Mouse (Mus musculus): ENCODE measurements at regions not wholly inside any gene's neighbourhood (a gene's known extent, or its start where the extent isn't known, plus 50 kb on each side); places are given as distances from the start of the nearest gene placed in this dataset.

DNA sequence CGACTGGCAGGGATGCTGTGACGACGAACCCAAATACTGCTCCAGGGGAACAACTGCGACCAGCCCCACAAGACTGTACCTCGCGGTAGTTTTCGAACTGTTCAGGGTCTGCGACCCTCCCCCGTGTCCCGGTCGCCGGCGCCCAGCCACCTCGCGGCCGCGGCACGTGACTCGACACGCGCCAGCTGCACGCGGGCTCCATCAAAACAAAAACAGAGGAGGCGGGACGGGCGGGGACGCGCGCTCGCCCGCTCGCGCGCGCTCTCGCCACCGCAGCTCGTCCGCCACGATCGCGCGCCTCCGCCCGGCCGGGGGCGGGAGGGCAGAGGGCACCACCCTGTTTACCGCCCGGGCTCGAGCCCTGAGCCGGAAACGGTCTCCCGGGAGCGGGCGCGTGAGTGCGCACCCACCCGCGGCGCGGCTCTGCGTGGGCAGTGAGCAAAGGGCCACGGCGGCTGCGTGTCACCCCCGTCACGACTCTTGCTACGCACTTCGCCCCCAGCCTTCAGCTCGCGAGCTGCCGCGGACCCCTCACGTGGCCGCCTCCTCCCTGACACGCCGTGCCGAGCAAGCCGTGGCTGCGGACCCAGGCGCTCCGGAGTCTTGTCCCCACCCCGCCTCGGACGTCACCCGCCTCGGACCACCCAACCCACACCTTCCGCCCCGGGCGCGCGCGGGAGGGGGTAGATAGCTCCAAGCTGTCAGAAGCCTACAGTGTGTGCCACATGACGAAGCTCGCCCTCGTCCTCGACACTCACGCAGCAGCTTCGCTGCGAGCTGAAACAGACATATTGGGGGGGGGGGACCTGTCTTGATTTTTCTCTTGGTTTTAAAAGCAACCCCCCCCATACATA lies 182.1 kb upstream of the Mkln1 start:
- no peak for DNase-seq (ENCODE audit: low read depth, low spot score)

DNA sequence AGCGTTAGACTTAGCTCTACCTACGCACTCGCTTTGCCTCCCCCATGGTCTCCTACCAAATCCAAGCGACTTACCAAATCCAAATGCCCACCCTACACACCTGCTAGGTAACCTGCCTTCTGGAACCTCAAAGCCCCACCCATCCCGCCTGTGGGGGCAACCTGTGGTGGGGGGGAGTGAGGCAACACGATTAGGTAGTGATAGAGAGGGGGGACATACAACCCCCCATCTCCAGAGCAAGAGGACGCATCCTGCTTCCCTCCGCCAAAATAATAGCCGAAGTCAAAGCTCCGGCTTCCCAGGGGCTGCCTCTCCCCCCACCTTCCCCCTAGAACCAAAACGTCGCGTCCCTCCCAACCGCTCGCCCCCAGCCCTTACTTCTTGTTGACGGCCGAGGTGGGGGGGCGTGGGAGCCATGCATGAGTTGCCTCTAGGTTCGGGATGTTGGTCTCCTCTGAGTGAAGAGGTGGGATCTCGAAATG lies 181.4 kb upstream of the Mkln1 start:
- no peak for DNase-seq (ENCODE audit: low read depth, low spot score)

DNA sequence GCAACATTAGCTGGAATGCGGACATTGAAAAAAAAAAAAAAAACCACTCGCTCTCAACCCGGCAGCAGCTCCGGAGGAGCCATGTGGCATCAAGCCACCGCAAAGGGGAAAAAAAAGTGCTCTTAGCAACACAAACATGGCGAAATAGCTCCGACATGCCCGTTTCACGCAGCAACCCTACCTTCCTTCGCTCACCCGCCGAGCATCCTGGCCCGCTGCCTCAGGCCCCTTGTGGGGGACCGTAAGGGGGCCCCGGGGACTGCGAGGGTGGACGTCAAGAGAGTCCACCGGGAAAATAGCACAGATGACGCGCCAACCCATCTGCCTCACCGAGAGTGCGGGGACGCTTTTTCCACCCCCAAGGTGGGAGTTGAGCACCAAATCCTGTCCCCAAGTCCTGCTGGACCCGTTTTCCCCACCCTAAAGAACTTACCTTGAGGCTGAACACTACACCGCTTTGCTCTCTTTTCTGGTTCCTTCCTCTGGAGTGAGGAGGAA lies 180.8 kb upstream of the Mkln1 start:
- no peak for DNase-seq (ENCODE audit: low read depth, low spot score)

DNA sequence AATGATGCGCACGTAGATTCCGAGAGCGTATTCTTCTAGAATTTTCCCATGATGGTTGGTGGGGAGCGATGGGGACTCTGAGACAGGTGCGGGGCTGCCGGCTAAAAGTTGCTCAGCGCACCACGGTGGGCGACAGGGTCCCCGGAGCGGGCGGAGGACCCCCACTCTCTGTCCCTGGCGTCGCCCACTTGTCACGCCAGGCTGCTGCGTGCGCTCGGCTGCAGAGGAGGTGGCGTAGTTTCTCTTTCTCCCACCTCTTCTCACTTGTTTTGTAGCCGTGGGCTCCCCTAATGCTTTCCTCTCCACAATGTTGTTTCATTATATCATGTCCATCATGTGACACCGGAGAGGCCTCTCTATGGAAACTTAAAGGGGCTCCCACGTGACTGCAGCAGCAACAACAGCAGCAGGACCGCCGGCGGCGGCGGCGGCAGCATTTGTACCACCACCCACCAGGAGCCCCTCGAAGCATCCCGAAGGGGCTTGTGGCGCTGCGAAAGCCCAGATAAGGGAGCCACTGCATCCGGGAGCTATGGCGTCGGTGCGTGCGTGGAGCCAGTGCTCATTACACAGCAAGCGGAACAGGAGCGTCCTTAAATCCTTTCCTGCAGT lies 180.3 kb upstream of the Mkln1 start:
- no peak for DNase-seq (ENCODE audit: low read depth, low spot score)

DNA sequence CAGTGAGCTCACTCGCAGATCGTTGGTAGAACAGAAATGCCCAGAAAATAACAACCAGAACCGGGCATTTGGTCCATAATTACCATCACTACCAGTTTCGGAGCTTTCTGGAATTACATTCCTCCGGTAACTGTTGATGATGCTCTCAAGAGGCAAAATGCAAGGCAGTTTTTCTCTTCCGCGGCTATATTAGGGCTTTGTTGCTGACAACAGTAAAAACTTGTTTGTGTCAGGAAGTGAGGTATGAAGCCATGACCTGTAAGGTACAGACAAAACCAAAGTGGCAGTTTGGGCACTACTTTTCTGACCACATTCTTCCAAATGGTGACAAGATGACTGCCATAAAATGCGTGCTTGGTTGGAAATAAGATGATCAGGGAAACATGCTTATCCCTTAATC lies 179.7 kb upstream of the Mkln1 start:
- no peak for DNase-seq (ENCODE audit: low read depth, low spot score)

DNA sequence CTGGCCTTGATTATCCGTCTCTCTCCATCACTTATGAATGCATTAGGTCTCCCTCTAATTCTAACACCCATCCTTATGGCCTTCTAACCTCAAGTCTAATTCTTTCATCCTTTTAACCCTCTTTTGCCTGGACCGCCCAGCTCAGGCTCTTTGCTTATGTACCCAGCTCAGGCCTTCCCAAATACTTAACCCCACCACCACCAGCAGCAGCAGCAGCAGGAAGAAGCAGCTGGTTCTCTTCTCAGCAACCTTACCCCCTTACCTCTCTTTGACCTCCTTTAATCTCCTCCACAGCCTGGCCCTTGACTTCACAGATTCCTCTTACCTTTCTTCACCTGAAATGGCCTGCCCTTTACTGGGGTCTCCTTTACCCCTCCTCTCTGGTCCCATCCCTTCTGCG lies 178.8 kb upstream of the Mkln1 start:
- DNase-seq (ENCODE audit: low read depth, low spot score) = no peak

DNA sequence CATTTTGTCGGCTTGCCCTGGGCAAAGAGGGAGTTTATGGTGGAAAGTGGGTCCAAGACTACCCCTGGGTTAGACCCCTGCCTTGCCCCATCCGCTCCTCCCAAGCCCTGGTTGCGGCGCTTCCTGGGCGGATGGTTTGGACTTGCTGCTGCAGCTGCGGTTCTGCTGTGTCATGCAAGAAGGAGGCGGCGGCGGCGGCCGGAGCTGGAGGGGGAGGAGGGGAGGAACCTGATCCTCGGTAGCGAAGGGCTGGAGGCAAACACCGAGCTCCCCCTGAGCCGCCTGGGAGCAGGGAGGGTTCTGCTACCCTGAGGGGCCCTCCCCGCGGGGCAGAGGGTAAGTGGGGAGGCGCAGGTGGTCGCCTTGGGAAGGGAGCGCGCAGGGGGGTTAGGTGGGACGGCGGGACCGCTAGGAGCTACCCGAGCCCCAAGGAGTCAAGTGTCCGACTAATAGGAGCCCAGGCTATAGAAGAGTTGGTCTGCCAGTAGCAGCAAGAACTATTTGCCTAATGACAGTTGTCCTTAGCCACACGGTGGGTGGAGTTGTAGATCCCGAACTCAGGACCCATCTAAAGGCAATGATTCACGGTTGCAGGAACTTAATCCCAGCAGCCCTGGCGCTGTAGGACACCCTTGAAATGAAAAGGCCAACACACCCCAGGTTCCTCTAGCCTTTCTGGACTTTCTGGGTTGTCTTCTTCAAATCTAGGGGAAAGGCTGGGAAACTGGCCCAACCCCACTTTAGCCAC lies 178.2 kb upstream of the Mkln1 start:
- no peak for DNase-seq (ENCODE audit: low read depth, low spot score)

DNA sequence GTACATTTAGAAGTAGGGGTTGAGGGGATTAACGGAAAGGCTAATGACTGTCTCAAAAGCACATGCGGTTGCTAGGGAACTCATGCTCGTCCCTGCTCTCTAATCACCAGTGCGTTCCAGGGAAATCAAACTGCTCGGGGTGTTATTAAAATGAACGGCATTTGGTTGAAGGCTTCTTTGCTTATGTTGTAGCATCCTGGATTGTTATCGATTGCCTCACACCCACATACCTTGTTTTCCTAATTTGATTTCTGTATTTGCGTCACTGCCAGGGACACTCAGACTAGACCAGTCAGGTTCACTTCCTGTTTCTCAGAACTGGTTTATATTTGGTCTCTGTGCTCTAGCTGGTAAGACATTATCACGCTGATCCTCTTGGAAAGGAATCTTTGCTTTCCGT lies 177.0 kb upstream of the Mkln1 start:
- DNase-seq (ENCODE audit: low read depth, low spot score) = no peak

DNA sequence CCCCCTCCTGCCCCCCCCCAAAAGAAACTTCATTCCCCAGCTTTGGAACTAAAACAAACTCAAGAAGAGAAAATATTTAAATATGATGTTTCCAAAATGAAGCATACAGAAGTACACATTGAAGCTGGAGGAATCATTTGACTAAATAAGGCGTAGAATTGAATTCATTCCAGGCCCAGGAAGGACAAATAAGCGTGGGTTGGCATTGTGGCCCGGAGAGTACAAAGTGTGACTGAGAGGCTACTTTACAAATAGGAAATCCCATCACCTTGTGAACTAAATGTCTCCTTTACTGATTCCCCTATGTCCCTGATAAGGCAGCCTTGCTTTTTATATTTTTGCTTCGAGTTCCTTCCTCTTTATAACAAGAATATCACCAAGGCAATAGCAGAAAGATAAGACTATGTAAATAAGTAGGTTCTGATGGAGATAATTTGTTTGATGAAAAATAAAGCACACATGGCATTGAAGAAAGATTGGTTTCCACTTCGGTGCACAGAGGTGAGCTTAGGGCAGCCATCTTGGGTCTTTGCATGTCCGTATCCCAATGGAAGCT lies 176.4 kb upstream of the Mkln1 start:
- DNase-seq (ENCODE audit: low read depth, low spot score) = no peak

DNA sequence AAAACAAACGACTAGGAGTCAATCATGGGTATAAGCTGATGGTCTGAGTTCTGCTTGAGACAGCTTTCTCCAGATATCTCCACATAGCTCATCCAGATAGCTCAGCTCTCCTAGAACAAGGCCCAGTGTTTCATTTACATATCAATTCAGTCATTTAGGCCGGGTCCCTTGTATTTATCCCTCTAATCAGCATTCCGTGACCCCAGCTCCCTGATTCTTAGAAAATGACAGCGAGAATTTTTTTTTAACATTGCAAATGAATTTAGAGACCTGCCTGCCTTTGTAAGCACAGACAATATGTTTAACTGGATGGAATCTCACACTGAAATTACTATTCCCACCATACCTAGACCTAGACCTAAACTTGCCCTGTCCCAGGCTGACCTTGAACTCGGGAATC lies 171.1 kb upstream of the Mkln1 start:
- no peak for DNase-seq (ENCODE audit: low read depth, low spot score)

DNA sequence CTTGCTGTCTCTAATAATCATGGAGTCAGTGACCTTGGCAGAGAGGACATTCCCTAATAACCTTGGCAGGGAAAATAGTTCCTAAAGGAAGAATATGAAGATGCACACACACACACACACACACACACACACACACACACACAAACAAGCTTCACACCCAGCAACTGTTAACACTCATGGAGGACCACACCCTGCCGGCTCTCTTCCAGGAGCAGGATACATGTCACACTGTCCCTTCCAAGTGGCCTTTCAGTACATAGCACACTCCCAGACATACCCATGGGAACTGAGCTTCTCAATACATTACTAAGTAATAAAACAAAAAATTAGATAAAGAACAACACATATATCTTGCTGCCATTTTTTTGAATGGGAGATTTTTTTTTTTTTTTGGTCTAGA lies 170.5 kb upstream of the Mkln1 start:
- no peak for DNase-seq (ENCODE audit: low read depth, low spot score)

DNA sequence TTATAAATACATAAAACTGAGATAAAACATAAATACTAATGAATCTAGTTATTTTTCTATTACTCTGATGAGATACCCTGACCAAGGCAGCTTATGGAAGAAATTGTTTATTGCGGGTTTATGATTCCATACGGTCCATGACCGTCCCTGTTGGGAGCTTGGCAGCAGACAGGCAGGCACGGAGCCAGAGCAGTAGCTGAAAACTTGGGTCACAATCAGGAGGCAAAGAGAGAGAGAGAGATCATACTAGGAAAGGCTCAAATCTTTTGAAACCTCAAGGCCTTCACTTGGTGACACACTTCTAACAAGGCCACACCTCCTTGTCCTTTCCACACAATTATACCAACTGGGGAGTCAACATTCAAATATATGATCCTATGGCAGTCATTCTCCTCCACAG lies 166.7 kb upstream of the Mkln1 start:
- no peak for DNase-seq (ENCODE audit: low read depth, low spot score)

DNA sequence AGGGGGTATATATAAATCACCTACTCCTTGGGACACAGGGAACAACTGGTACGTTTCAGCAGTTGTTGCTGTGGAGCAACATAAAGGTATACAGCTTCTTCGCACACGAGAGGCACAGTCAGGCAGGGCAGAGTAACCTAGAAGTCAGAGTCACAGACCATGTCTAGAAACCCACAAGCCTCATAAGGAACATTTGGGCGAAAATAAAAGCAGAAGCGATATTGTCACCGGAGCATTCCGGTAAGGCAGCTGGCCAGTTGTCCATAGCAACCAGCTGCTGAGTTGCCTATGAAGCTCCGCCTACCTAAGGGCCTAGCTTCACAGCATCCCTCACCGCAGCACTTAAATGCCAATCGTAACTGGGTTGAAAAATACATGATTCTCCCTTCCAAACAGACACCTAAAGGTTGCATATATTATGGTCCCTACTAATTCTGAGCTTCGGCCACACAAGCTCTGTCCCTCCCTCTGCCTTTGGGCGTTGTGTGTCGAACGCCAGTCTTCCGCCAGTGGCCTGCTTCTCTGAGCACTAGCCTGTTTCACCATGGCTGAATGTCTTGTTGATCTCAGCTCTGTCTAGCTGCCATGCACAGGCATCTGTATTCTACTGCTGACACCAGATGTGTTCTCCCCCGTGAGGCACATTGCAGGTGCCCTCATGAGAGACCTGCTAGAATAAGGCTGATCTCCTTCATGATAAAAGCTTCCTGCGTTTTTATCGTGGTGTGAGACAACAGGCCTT lies 165.1 kb upstream of the Mkln1 start:
- no peak for DNase-seq (ENCODE audit: low read depth, low spot score)

DNA sequence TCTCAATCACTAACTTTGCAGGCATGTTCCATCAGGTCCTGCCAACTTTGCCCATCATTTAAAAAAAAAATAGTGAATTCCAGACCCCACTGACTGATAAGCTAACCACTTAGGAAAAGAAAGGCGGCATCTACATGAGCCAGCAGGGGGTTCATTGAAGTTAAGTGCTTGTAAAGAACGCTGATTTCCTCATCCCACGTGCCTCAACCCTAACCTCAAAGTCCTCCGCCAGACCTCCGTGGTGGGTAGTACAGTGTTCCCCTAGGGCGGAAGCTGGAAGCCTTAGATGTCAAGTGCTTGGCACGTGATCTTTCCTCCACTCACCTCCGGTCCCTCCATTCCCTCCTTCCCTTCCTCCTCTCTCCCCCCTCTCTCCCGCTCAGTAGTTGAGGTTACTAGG lies 158.5 kb upstream of the Mkln1 start:
- DNase-seq (ENCODE audit: low read depth, low spot score) = no peak

DNA sequence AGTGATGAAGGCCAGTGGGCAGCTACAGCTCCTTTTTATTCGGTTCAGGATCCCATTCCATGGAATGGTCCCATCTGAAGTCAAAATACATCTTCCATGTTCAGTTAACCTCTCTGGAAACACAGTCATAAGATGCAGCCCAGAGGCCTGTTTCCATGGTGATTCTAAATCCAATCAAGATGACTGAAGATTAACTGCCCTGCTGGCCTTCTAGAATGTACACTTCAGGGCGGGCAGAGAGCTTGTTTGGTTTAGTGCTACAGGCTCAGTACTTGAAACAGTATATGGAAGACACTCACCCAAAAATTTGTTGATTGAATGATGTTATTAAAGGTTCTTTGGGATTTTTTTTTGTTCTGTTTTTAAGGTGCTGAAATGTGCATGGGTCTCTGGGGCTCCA lies 148.0 kb upstream of the Mkln1 start:
- no peak for DNase-seq (ENCODE audit: low read depth, low spot score)

DNA sequence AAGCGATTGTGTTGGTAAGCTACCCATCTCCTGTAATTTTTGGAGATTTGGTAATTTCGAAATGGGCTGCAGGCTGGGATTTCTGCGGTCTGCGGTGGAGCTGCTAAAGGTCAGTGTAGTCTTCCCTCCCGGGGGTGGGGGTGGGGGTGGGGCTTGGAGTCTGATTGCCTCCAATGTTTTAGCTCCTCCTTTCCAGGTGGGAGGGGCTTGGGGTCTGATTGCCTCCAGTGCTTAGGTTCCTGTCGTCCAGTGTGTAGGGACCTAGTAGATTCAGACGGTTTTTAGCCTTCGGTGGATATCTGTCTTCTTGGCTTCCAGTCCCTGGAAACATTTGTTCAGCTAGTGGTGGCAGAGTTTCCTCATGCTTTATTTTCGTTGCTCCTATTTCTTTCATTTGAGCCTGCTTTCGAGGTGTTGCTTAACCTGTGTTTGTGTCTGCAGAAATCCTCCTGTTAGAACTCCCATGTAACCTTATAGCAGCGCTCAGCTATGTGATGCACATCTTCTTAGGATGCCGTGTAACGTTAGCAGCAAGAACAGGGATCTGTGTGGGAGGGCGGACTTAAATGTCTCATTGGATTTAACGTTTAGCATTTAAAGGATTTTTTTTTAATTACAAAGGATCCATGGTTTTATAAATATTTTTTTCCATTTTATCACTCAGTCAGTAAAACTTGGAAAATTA lies 145.1 kb upstream of the Mkln1 start:
- no peak for DNase-seq (ENCODE audit: low read depth, low spot score)

DNA sequence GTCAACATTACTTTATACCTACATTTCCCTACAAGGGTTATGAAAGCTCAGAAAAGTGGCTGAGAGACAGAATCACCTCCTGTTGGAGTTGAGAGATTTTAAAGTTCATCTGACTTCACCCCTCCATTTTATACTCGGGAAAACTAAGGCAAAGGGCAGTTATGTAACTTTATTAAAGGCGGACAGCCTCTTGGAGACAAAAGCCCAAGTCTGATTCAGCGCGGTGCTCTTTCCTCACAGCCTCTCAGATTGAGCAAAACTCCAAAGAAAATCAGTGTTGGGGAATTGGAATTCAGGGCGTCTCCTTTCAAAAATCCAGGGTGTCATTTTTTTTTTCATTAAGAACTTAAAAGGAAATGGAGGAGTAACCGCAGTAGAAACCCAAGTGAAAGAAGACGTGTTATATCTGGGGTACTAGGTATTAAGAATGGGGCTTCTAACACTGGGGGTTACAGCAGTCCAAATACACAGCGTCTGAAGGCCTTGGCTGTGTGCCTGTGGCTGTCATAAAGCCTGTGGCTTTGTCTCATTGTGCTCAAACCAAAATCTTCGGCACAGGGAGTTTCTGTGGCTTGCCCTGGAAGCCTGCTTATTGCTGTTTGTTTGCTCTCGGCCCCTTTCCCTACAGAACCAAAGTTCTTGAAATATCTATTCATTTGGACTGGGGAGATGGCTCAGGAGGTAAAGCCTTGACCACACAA lies 137.7 kb upstream of the Mkln1 start:
- DNase-seq (ENCODE audit: low read depth, low spot score) = no peak

DNA sequence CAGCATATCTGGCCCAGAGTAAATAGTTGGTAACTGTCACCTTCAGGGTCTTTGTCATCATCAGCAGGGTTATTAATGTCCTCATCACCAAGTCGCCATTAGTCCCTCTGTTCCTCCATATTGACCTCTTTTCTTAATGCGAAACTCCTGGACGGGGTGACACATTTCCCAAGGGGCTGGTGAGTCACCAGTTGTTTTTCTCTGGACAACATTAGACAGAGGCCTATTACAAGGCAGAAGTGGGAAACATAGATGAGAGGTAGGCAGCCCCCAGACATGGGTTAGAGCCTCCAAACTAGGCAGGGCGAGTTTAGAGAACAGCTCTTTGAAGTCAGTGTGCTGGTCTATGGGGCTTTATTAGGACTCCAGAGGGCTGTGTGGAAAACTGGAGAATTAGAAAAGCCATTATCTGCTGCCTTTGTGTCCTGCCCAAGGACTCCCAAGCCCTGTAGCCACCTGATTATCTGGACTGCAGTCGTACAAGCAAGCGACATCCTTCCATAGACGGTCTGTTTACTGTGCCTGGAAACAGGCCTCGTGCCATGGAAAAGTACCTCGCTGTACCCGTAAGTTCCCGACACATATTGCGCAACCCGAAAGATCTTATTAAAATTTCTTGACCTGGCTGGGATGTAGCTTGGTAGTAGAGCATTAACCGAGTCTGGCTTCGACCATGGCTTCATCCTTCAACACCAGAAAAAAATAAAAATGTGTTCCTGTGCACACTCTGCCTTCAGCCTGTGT lies 136.6 kb upstream of the Mkln1 start:
- no peak for DNase-seq (ENCODE audit: low read depth, low spot score)

DNA sequence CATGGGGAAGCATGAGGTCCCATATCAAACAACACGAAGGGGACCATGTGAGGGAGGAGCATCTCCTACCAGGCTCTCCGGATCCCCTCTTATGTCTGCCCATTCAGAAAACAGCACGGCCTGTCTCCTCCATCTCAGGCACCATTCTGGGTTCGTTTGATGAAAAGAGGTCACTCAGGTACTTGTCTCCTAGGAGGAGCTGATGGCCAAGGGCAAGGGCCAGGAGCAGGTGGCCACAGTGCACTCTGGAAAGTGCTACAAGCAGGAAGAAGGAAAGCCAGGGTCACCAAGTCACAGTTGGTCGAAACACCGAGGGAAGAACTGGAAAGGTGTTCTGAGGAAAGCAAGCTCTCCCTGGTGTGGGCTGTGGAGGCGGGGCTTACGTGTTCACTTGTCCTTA lies 135.9 kb upstream of the Mkln1 start:
- no peak for DNase-seq (ENCODE audit: low read depth, low spot score)

DNA sequence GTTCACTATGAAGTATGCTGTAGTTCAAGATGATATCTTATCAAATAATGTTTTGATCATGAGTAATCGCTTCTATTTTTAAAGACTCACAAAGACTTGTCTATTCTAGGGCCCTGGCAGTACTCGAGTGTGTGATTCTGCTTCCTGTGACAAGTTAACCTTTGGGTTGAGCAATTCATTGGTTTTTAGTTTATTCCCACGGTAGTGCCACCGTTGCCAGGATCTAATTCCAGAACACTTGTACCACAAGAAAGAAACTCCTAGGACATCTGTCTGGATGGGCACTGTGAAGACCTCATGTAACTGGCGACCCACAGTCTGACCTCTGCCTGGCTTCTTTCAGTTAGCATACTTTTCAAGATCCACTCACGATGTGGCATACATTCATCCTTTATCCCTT lies 134.7 kb upstream of the Mkln1 start:
- no peak for DNase-seq (ENCODE audit: low read depth, low spot score)
